Mouse (Mus musculus): ENCODE data around the gene Frmd4b. TPM values are rescaled to one million over a fixed set of nuclear protein-coding genes. Genes with fewer than 3 reads are reported as not detected.

Gene Frmd4b
- polyA plus RNA-seq, 1 experiment from 2014 or later: 13.9 TPM

- no peak overlapping the region for H3K4me2 ChIP-seq
- H3K4me3 ChIP-seq: no peak overlapping the region
- no peak for ATAC-seq (ENCODE audit: insufficient number of reproducible peaks, low FRiP score, low TSS enrichment, low read depth)
- H3K36me3 ChIP-seq: no peaks in the 10 kb centered on the region
- H3K4me1 ChIP-seq: peaks cover 9% of the 10 kb centered on the region
- no peaks in the 10 kb centered on the region for H3K9me3 ChIP-seq
- no peak overlapping the region for H3K27ac ChIP-seq
- WGBS: 62% methylated on average over 7 of the region's 7 CpGs
- H3K27me3 ChIP-seq: no peaks in the 10 kb centered on the region
- no peak overlapping the region for H3K9ac ChIP-seq
Observed at GRCm38 (mm10) chr6:97459112-97459511, 158.2 kb downstream of the Frmd4b start.

- WGBS: 46% methylated on average over 9 of the region's 9 CpGs
- no peak overlapping the region for H3K4me2 ChIP-seq
- H3K9ac ChIP-seq: no peak overlapping the region
- no peak for ATAC-seq (ENCODE audit: insufficient number of reproducible peaks, low FRiP score, low TSS enrichment, low read depth)
- H3K27ac ChIP-seq: peak overlapping the region; percentile 38; the same call in 1 of the 2 replicates
- H3K27me3 ChIP-seq: no peaks in the 10 kb centered on the region
- H3K4me1 ChIP-seq: peaks cover 3% of the 10 kb centered on the region; the same call in 1 of the 2 replicates
- H3K9me3 ChIP-seq: no peaks in the 10 kb centered on the region
- H3K36me3 ChIP-seq: no peaks in the 10 kb centered on the region
- H3K4me3 ChIP-seq: no peak overlapping the region
Observed at GRCm38 (mm10) chr6:97458358-97458757, 159.0 kb downstream of the Frmd4b start.

- Histone ChIP-seq H3K4me2 (no peak overlapping the region), H3K9ac (no peak overlapping the region), H3K27ac (0 out of 2 replicates have a peak overlapping the region, but pooled peaks have one; percentile 7), H3K36me3 (no peaks in the 10 kb centered on the region), H3K4me3 (no peak overlapping the region), H3K27me3 (no peaks in the 10 kb centered on the region), H3K4me1 (peaks cover 3% of the 10 kb centered on the region; the same call in 1 of the 2 replicates), H3K9me3 (no peaks in the 10 kb centered on the region)
- WGBS: 24% methylated on average over 3 of the region's 3 CpGs
- no peak for ATAC-seq (ENCODE audit: insufficient number of reproducible peaks, low FRiP score, low TSS enrichment, low read depth)
Observed at GRCm38 (mm10) chr6:97457954-97458353, 159.4 kb downstream of the Frmd4b start.

GRCm38 (mm10) chr6:97457210-97457609 is 160.1 kb downstream of the Frmd4b start:
- no peak overlapping the region for H3K27ac ChIP-seq
- H3K4me1 ChIP-seq: peaks cover 3% of the 10 kb centered on the region; the same call in 1 of the 2 replicates
- no peaks in the 10 kb centered on the region for H3K9me3 ChIP-seq
- ATAC-seq (ENCODE audit: insufficient number of reproducible peaks, low FRiP score, low TSS enrichment, low read depth): no peak
- H3K9ac ChIP-seq: no peak overlapping the region
- no peak overlapping the region for H3K4me3 ChIP-seq
- H3K27me3 ChIP-seq: no peaks in the 10 kb centered on the region
- no peaks in the 10 kb centered on the region for H3K36me3 ChIP-seq
- 42% methylated on average over 2 of the region's 2 CpGs for WGBS
- H3K4me2 ChIP-seq: no peak overlapping the region

- no peak overlapping the region for H3K9ac ChIP-seq
- peaks cover 3% of the 10 kb centered on the region; the same call in 1 of the 2 replicates for H3K4me1 ChIP-seq
- no peak for ATAC-seq (ENCODE audit: insufficient number of reproducible peaks, low FRiP score, low TSS enrichment, low read depth)
- WGBS: 86% methylated on average over 5 of the region's 5 CpGs
- no peaks in the 10 kb centered on the region for H3K27me3 ChIP-seq
- H3K27ac ChIP-seq: no peak overlapping the region
- no peaks in the 10 kb centered on the region for H3K36me3 ChIP-seq
- no peaks in the 10 kb centered on the region for H3K9me3 ChIP-seq
- no peak overlapping the region for H3K4me2 ChIP-seq
- H3K4me3 ChIP-seq: no peak overlapping the region
Observed at GRCm38 (mm10) chr6:97452223-97452622, 165.1 kb downstream of the Frmd4b start.

GRCm38 (mm10) chr6:97449806-97450205 is 167.5 kb downstream of the Frmd4b start:
- WGBS: 68% methylated on average over 2 of the region's 2 CpGs
- no peak overlapping the region for H3K4me2 ChIP-seq

GRCm38 (mm10) chr6:97447020-97447419 is 170.3 kb downstream of the Frmd4b start:
- no peak for ATAC-seq (ENCODE audit: insufficient number of reproducible peaks, low FRiP score, low TSS enrichment, low read depth)

More at GRCm38 (mm10) chr6:97449806-97450205, 167.5 kb downstream of the Frmd4b start:
- H3K4me3 ChIP-seq: no peak overlapping the region
- H3K4me1 ChIP-seq: no peaks in the 10 kb centered on the region
- H3K36me3 ChIP-seq: no peaks in the 10 kb centered on the region
- no peaks in the 10 kb centered on the region for H3K9me3 ChIP-seq
- H3K9ac ChIP-seq: no peak overlapping the region
- H3K27ac ChIP-seq: no peak overlapping the region
- ATAC-seq (ENCODE audit: insufficient number of reproducible peaks, low FRiP score, low TSS enrichment, low read depth): no peak
- no peaks in the 10 kb centered on the region for H3K27me3 ChIP-seq

GRCm38 (mm10) chr6:97444145-97444544 is 173.2 kb downstream of the Frmd4b start:
- no peaks in the 10 kb centered on the region for H3K27me3 ChIP-seq
- no peaks in the 10 kb centered on the region for H3K9me3 ChIP-seq
- 80% methylated on average over 5 of the region's 5 CpGs for WGBS
- no peak overlapping the region for H3K4me3 ChIP-seq
- H3K4me1 ChIP-seq: peaks cover 25% of the 10 kb centered on the region
- no peak for ATAC-seq (ENCODE audit: insufficient number of reproducible peaks, low FRiP score, low TSS enrichment, low read depth)
- H3K9ac ChIP-seq: no peak overlapping the region
- H3K4me2 ChIP-seq: no peak overlapping the region
- H3K36me3 ChIP-seq: no peaks in the 10 kb centered on the region
- H3K27ac ChIP-seq: no peak overlapping the region

More at GRCm38 (mm10) chr6:97447020-97447419, 170.3 kb downstream of the Frmd4b start:
- 51% methylated on average over 4 of the region's 4 CpGs for WGBS
- Histone ChIP-seq H3K4me1 (peaks cover 8% of the 10 kb centered on the region), H3K9ac (no peak overlapping the region), H3K4me2 (no peak overlapping the region), H3K27ac (no peak overlapping the region), H3K27me3 (no peaks in the 10 kb centered on the region), H3K9me3 (no peaks in the 10 kb centered on the region), H3K4me3 (no peak overlapping the region), H3K36me3 (no peaks in the 10 kb centered on the region)

GRCm38 (mm10) chr6:97443522-97443921 is 173.8 kb downstream of the Frmd4b start:
- Histone ChIP-seq H3K9ac (no peak overlapping the region), H3K9me3 (no peaks in the 10 kb centered on the region), H3K27ac (no peak overlapping the region), H3K36me3 (no peaks in the 10 kb centered on the region), H3K4me3 (no peak overlapping the region), H3K4me2 (no peak overlapping the region), H3K4me1 (peaks cover 28% of the 10 kb centered on the region), H3K27me3 (no peaks in the 10 kb centered on the region)
- 30% methylated on average over 4 of the region's 4 CpGs for WGBS
- no peak for ATAC-seq (ENCODE audit: insufficient number of reproducible peaks, low FRiP score, low TSS enrichment, low read depth)

GRCm38 (mm10) chr6:97441357-97441756 is 176.0 kb downstream of the Frmd4b start:
- Histone ChIP-seq H3K27ac (no peak overlapping the region), H3K36me3 (no peaks in the 10 kb centered on the region), H3K4me1 (peaks cover 28% of the 10 kb centered on the region), H3K9me3 (no peaks in the 10 kb centered on the region), H3K27me3 (no peaks in the 10 kb centered on the region), H3K4me3 (no peak overlapping the region), H3K4me2 (no peak overlapping the region), H3K9ac (no peak overlapping the region)
- ATAC-seq (ENCODE audit: insufficient number of reproducible peaks, low FRiP score, low TSS enrichment, low read depth): no peak
- WGBS: 65% methylated on average over 7 of the region's 7 CpGs

GRCm38 (mm10) chr6:97438918-97439645 is 178.3 kb downstream of the Frmd4b start:
- Histone ChIP-seq H3K4me2 (no peak overlapping the region), H3K9me3 (no peaks in the 10 kb centered on the region), H3K9ac (no peak overlapping the region), H3K4me1 (peaks cover 27% of the 10 kb centered on the region), H3K27me3 (no peaks in the 10 kb centered on the region), H3K27ac (peak overlapping the region; percentile 60), H3K36me3 (no peaks in the 10 kb centered on the region), H3K4me3 (no peak overlapping the region)
- 46% methylated on average over 16 of the region's 16 CpGs for WGBS
- ATAC-seq (ENCODE audit: insufficient number of reproducible peaks, low FRiP score, low TSS enrichment, low read depth): peak; percentile 58; the same call in 1 of the 2 replicates

- H3K9me3 ChIP-seq: no peaks in the 10 kb centered on the region
- no peak overlapping the region for H3K4me3 ChIP-seq
- peaks cover 9% of the 10 kb centered on the region for H3K4me1 ChIP-seq
- no peaks in the 10 kb centered on the region for H3K36me3 ChIP-seq
- no peak overlapping the region for H3K27ac ChIP-seq
- ATAC-seq (ENCODE audit: insufficient number of reproducible peaks, low FRiP score, low TSS enrichment, low read depth): no peak
- H3K27me3 ChIP-seq: no peaks in the 10 kb centered on the region
- WGBS: 70% methylated on average over 4 of the region's 4 CpGs
- no peak overlapping the region for H3K9ac ChIP-seq
- no peak overlapping the region for H3K4me2 ChIP-seq
Observed at GRCm38 (mm10) chr6:97434753-97435152, 182.6 kb downstream of the Frmd4b start.

Measured in limb, embryonic 15.5 days (tissue).